Mouse (Mus musculus) cerebellum, adult 9-10 months (tissue): ENCODE data around the gene Mecom.

Source experiments
- DNase-seq: peaks from one replicate; pipeline ENCODE4 v3.0.0; 2022

The Mecom gene

DNA sequence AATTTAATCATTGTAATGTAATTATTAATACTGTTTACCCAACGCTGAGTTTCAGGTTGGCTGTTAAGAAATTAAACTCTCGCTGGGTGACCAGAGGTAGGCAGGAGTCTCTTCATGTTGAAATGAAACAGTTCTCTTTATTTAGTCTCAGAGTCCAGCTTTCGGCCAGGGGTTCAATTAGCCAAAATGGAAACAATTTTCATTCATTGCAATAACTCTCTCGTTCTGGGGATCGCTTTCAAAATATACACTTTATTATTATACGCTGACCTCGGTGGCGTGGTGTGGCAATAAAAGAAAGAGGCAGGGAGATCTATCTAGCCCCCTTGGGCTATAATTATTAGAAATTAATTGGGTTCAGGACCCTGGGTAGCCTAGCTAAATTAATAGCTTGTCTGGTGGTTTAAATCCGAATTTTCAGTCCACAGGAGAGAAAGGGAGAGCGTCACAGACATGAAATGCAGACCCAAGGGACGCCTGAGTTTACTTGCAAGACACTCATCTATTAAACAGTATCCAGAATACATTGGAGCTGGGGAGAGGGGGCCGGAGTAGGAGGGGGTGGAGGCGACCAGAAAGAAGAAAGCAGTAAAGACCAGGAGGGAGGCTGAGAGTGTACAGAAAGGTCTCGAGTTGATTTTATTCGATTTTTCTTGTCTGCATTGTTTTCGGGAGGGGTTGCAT lies 34.4 kb downstream of the Mecom start:
- DNase-seq, result no peak

DNA sequence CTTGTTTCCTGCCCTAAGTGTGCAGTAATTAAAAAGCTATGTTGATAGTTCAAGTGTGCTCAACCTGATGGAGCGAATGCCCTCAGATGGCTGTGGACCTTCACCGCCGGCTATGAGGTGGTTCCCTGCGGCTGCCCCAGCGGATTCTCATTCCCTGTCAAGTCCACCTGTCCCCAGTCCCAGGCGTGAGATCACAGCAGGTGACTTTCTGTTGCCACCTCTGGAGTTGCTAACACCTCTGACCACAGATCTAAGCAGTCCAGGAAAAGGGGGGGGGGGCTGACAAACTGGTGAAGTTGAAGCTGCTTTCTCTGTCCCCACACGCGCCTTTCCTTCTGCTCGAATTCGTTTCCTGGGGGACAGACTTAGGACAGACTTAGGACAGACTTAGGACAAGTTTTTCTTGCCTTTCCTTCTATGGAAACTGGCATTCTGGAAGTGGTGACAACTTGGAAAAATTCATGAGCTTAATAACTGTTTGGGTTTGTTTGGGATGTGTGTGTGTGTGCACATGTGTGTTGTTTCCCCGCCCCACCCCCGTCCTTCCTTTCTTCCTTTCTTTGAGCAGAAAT lies 35.3 kb downstream of the Mecom start:
- DNase-seq, result no peak

- no peak for DNase-seq
These were observed 36.0 kb downstream of the Mecom start for GRCm38 (mm10) chr3:30511796-30512195.

- DNase-seq, result no peak
These were observed 36.7 kb downstream of the Mecom start for GRCm38 (mm10) chr3:30511062-30511640.

GRCm38 (mm10) chr3:30510646-30511045 lies 37.2 kb downstream of the Mecom start:
- DNase-seq, result no peak

GRCm38 (mm10) chr3:30510105-30510504 lies 37.7 kb downstream of the Mecom start:
- DNase-seq, result no peak

GRCm38 (mm10) chr3:30508930-30509910 lies 38.6 kb downstream of the Mecom start:
- DNase-seq, result no peak

DNA sequence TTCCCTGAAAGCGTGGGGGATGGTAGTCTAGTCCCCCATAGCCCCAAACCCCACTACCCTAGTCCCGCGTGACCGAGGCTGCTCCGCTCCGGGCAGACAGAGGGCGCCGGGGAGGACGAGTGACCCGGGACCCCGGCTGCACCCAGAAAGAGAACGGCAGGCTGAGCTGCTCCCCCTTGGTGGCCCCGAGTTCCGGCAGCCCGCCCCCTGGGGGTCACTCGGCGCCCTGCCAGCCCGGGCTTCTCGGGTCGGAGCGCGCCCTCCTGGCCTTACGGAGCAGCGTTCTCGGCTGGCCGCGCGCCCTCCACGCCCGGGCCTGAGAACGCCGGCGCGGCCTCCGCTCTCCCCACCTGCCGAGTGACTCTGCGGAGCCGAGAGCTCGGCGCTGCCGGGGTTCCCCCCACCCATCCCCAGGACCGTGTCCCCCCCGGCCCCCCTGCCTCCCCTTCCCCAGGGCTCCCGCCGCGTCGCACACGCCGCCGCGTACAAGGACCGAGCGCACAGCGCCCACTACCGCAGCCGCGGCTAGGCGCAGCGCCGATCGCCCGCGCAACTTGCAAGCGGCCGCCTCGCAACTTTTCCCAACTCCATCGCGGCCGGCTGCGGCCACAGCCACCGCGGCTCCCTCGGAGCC lies 39.4 kb downstream of the Mecom start:
- DNase-seq, result no peak

DNA sequence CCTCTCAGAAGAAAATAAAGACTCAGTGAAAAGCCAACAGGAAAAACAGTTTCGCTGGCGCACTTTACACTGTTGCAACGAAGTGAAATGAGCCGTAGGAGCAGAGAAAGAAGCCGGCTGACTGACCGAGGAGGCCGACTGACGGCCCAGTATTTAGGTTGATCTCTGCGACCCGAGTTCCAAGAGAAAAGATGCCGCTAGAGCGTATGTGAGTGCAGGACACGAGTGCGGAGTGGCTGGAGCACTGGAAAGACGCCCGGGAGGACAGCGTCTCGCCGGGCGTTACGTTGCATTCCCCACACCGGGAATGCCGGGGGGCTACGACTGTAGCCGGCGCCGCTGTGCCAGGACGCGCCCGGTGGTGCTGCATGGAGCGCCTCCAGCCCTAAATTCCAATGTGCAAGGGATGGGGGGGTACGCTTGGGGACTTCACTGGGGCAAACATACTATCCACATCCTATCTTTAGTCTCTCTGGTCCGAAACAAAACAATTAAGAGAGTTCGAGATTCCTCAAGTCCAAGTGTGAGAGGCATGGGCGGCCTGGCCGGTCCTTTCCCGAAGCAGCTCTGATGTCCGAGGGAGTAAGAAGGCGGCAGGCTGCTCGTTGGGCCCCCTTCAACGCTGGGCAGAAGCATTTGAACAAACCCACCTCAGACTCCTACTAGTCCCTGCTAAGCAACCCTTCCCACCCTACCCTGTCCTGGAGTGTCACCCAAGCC lies 40.1 kb downstream of the Mecom start:
- DNase-seq, result no peak

GRCm38 (mm10) chr3:30507028-30507575 lies 40.7 kb downstream of the Mecom start:
- no peak for DNase-seq

GRCm38 (mm10) chr3:30506329-30507027 lies 41.3 kb downstream of the Mecom start:
- DNase-seq, result no peak

DNA sequence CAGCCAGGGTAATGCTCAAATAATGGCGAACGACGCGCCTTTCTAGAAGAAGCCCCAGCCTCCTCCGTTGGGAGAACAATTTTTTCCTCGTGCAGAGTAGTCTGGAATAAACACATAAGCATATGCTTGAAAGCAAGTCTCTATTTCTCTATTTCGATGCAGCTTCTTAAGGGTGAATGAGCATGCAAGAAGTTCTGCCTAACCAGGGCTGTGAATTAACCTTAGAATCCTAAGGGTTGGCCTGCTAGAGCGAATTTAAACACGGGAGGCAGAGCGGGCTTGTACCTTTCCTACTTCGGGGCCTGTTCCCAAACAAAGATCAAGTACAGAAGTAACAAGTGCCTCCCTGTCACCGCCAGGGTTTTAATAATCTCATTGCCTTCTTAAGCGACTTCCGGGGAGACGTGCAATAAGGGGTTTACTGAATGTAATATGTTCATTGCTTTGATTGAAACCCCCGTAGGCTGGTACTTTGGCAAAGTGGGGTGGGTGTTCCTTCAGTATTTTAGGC lies 42.0 kb downstream of the Mecom start:
- no peak for DNase-seq

- DNase-seq, result no peak
These were observed 43.2 kb downstream of the Mecom start for GRCm38 (mm10) chr3:30504561-30504960.

GRCm38 (mm10) chr3:30503821-30504220 lies 44.0 kb downstream of the Mecom start:
- DNase-seq, result no peak

DNA sequence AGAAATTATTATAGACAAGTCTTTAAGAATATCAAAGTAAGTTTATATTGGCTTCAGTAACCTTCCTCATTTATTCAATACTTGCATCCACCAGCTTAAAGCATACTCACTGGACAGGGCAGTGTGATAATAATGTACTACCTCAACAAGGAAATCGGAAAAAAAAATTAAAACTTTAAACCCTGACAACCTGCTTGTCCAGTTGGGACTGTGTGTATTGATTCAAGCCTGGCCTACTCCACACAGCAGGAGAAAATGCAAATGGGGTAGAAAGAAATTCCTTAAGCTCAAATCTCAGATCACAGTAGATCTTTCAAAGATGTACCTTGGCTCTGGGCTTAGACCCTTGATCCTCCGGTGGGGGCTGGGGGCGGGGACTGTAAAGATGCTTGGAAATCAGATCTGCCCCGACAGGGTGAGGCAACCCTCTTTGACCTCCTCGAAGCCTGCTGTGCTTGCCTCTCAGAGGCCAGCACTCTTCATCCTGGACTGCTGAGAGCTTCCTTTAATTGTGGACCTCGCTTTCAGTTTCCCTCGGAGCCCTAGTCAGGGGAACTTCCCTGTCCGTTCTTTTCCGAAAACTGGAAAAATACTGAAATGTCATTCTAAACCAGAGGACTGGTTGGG lies 49.5 kb downstream of the Mecom start:
- DNase-seq, result no peak

- no peak for DNase-seq
These were observed 53.4 kb downstream of the Mecom start for GRCm38 (mm10) chr3:30494371-30494770.

- no peak for DNase-seq
These were observed 59.0 kb downstream of the Mecom start for GRCm38 (mm10) chr3:30488808-30489207.

GRCm38 (mm10) chr3:30486422-30486821 lies 61.4 kb downstream of the Mecom start:
- no peak for DNase-seq

DNA sequence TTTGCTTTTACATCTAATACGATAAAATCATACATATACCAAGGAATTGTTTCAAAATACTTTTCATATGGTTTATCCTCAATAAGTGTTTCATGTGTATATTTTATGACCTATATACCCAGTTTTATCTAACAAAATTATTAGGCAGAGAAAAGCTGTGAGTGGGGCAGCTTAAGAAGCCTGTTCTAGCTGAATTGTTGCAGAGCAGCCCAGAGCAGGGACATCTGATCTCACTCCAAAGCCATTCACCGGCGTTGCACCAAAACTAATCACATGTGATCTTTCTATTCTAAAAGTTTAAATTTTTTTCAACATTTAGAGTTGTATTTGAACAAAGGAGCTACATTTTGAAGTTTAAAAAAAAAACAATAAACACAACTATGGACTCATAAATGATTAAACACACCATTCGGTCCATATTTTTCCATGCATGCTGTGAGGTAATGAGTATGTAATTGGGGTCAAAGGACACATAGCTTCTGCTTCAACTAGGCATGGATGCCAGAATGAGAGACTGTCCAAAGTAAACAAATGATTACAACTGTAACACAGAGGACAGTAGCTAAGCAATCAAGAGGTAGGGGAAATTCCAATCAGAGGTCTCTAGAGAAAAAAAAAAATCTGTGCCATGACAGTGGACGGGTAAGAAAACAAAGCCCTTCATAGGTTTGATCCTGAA lies 64.7 kb downstream of the Mecom start:
- no peak for DNase-seq

DNA sequence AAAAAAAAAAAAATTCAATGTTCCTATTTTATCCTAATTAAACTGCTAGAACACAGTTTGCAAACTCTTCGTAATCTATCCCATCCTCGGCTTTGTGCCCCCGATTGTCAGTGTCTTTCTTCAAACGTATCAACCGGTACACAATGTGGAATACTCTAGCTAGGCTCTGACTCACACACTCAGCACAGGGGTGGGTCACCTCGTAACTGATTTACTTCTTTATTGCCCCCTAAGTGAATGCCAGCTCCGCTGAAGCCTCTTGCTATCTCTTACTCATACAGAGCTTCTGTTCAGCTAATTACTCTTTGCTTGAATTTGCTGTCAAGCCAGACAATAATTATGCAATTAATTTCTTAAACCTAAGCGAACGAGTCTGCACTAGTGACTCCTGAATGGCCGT lies 66.1 kb downstream of the Mecom start:
- DNase-seq, result no peak
